Mouse (Mus musculus): ENCODE results near the gene Galnt13.

GRCm38 (mm10) chr2:54442734-54443500, 6.8 kb downstream of the Galnt13 start:
- TF ChIP-seq CTCF (IDR thresholded peaks at IDR 0.05; ENCODE audit: control insufficient read depth, insufficient read depth, low read length) (no peak), POLR2A (IDR thresholded peaks at IDR 0.05; ENCODE audit: borderline replicate concordance, control insufficient read depth, low read depth, low read length) (no peak)
